In the genomic region with DNA sequence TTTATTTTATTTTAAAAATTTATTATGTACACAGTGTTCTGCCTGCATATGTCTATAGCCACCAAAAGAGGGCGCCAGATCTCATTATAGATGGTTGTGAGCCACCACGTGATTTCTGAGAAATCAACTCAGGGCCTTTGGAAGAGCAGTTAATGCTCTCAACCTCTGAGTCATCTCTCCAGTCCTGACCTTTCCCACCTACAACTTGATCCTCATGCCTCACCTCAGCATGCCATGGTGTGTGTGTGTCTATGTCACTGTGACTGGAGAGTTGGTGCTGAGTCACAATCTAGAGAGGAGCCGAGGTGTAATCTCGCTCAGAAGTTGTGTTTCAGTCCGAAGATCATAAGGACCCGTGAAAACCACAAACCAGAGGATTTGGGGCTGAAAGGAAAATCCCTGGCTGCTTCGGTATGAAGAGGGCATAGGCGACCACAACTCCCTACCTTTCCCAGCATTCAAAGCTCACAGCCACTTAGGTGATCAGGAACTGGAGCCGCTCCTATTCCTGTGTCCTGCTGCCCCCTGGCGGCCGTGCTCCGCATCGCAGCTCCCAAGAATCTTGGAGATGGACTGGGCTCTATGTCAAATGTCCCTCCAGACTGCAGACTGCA, we compare ENCODE assay signal across 8 mouse cellular contexts. TPM values are rescaled to one million over a fixed set of nuclear protein-coding genes. Genes with fewer than 3 reads are reported as not detected.
A peak's percentile ranks its signal among the peaks of the same experiment; 100 is the strongest.
DNase-seq lines count a peak whose midpoint lies in the region; ATAC-seq and TF ChIP-seq lines count a peak whose summit lies in the region.

No protein-coding gene starts in this region.

- H3K4me2 ChIP-seq in kidney, embryonic 14.5 days (replicated peaks; ENCODE audit: low read depth, low read length): no peak overlapping the region

- 0 out of 2 replicates have a peak, but pooled peaks cover 2% of the 10 kb centered on the region for H3K9me3 ChIP-seq in kidney, embryonic 14.5 days (ENCODE audit: control insufficient read depth, low read length)

- no peak overlapping the region for H3K4me3 ChIP-seq in kidney, adult 2 months (ENCODE audit: insufficient read depth, low read depth, low read length)
- no peak overlapping the region for H3K4me3 ChIP-seq in kidney, embryonic 14.5 days (ENCODE audit: low read length)
- no peak overlapping the region for H3K4me3 ChIP-seq in cerebellum, adult 2 months (replicated peaks; ENCODE audit: insufficient read depth, low read depth, low read length)
- H3K4me3 ChIP-seq in gastrocnemius, adult 2 months: no peak overlapping the region; the same call in 1 of the 2 replicates
- H3K4me3 ChIP-seq in liver, adult 2 months (ENCODE audit: insufficient read depth, low read depth, low read length): no peak overlapping the region
- H3K4me3 ChIP-seq in thymus, adult 2 months (ENCODE audit: control insufficient read depth, insufficient read depth, low read length): peak overlapping the region; percentile 15; the same call in 1 of the 2 replicates

- peak; percentile 78 for TF ChIP-seq CTCF in kidney, adult 2 months (conservative IDR thresholded peaks at IDR 0.05; ENCODE audit: insufficient read depth, insufficient read length, low read depth, low read length)
- peak; percentile 79 for TF ChIP-seq CTCF in cerebellum, adult 2 months (IDR thresholded peaks at IDR 0.05; ENCODE audit: borderline replicate concordance, insufficient read depth, low read depth, low read length)
- TF ChIP-seq CTCF in gastrocnemius, adult 2 months (IDR thresholded peaks at IDR 0.05): peak; percentile 82
- TF ChIP-seq CTCF in liver, adult 2 months (IDR thresholded peaks at IDR 0.05; ENCODE audit: low read depth, low read length): peak; percentile 92
- peak; percentile 94 for TF ChIP-seq CTCF in thymus, adult 2 months (IDR thresholded peaks at IDR 0.05; ENCODE audit: borderline replicate concordance, control insufficient read depth, extremely low read depth, insufficient read depth, low read length, poor library complexity)

- DNase-seq in kidney, adult 2 months: peak; percentile 94
- peak; percentile 70 to 86 for DNase-seq in cerebellum, adult 2 months
- DNase-seq in gastrocnemius, adult 2 months: peak; percentile 92
- peak; percentile 84 to 96 for DNase-seq in kidney, adult 8-10 months
- DNase-seq in liver, adult 2 months (ENCODE audit: extremely low read depth, low read depth, low spot score): peak; percentile 68
- peak; percentile 96 for DNase-seq in thymus, adult 2 months

- no peaks in the 10 kb centered on the region for H3K4me1 ChIP-seq in kidney, adult 2 months (ENCODE audit: control insufficient read depth, insufficient read depth, low read length)
- H3K4me1 ChIP-seq in kidney, embryonic 14.5 days (ENCODE audit: control insufficient read depth, insufficient read depth, low read length): no peaks in the 10 kb centered on the region
- H3K4me1 ChIP-seq in cerebellum, adult 2 months (ENCODE audit: control insufficient read depth, insufficient read depth, low read length): no peaks in the 10 kb centered on the region
- H3K4me1 ChIP-seq in liver, adult 2 months (ENCODE audit: control insufficient read depth, insufficient read depth, low read length): peaks cover 3% of the 10 kb centered on the region; the same call in 1 of the 2 replicates
- H3K4me1 ChIP-seq in thymus, adult 2 months (replicated peaks; ENCODE audit: control insufficient read depth, insufficient read depth, low read length): peaks cover 38% of the 10 kb centered on the region

- 20% methylated on average over 13 of the region's 13 CpGs for WGBS in kidney, adult 2 months
- WGBS in kidney, embryonic 14.5 days: 27% methylated on average over 13 of the region's 13 CpGs
- 20% methylated on average over 13 of the region's 13 CpGs for WGBS in cerebellum, adult 2 months
- 29% methylated on average over 13 of the region's 13 CpGs for WGBS in liver, adult 2 months
- WGBS in thymus, adult 2 months: 9% methylated on average over 13 of the region's 13 CpGs

- no peak overlapping the region for H3K27ac ChIP-seq in kidney, adult 2 months (ENCODE audit: insufficient read depth, low read depth, low read length)
- no peak overlapping the region for H3K27ac ChIP-seq in kidney, embryonic 14.5 days (ENCODE audit: low read depth, low read length)
- H3K27ac ChIP-seq in cerebellum, adult 2 months (ENCODE audit: insufficient read depth, low read length): no peak overlapping the region
- no peak overlapping the region for H3K27ac ChIP-seq in gastrocnemius, adult 2 months
- H3K27ac ChIP-seq in liver, adult 2 months (replicated peaks; ENCODE audit: insufficient read depth, low read depth, low read length): no peak overlapping the region; the same call in 1 of the 2 replicates
- H3K27ac ChIP-seq in thymus, adult 2 months (ENCODE audit: control insufficient read depth, insufficient read depth, low read length): no peak overlapping the region

- no peaks in the 10 kb centered on the region for H3K79me2 ChIP-seq in liver, adult 2 months (ENCODE audit: control insufficient read depth, insufficient read depth, low read length)

- no peak overlapping the region for H3K9ac ChIP-seq in kidney, embryonic 14.5 days (ENCODE audit: low read depth, low read length)
- 0 out of 2 replicates have a peak overlapping the region, but pooled peaks have one; percentile 3 for H3K9ac ChIP-seq in liver, adult 2 months (ENCODE audit: low read depth, low read length)

- H3K36me3 ChIP-seq in kidney, adult 2 months (ENCODE audit: control insufficient read depth, insufficient read depth, low read length): no peaks in the 10 kb centered on the region
- no peaks in the 10 kb centered on the region for H3K36me3 ChIP-seq in kidney, embryonic 14.5 days (ENCODE audit: control insufficient read depth, insufficient read depth, low read length)
- no peaks in the 10 kb centered on the region for H3K36me3 ChIP-seq in liver, adult 2 months (ENCODE audit: control insufficient read depth, insufficient read depth, low read length)
- no peaks in the 10 kb centered on the region for H3K36me3 ChIP-seq in thymus, adult 2 months (ENCODE audit: control insufficient read depth, insufficient read depth, low read length)

- no peaks in the 10 kb centered on the region for H3K27me3 ChIP-seq in kidney, adult 2 months (replicated peaks; ENCODE audit: control insufficient read depth, insufficient read depth, low read length)
- H3K27me3 ChIP-seq in kidney, embryonic 14.5 days (ENCODE audit: control insufficient read depth, insufficient read depth, low read length): no peaks in the 10 kb centered on the region
- H3K27me3 ChIP-seq in cerebellum, adult 2 months (ENCODE audit: control insufficient read depth, insufficient read depth, low read length): no peaks in the 10 kb centered on the region
- H3K27me3 ChIP-seq in liver, adult 2 months (ENCODE audit: control insufficient read depth, insufficient read depth, low read length): no peaks in the 10 kb centered on the region
- H3K27me3 ChIP-seq in thymus, adult 2 months (ENCODE audit: control insufficient read depth, insufficient read depth, low read length): no peaks in the 10 kb centered on the region

- intact Hi-C loops in gastrocnemius, adult 2 months (cut with DNase I): loop anchor here (2.0 kb wide), 1 partner anchor 43 kb away; no protein-coding TSS in a partner anchor

- ATAC-seq in kidney, embryonic 14.5 days (ENCODE audit: low FRiP score, low TSS enrichment): no peak
- ATAC-seq in neutrophil, adult 5-6 weeks (ENCODE audit: extremely low read depth, insufficient number of reproducible peaks, low FRiP score, poor library complexity, severe bottlenecking): peak; percentile 61

- no peak for TF ChIP-seq POLR2A in kidney, adult 2 months (IDR thresholded peaks at IDR 0.05; ENCODE audit: low read depth, low read length)
- TF ChIP-seq POLR2A in cerebellum, adult 2 months (IDR thresholded peaks at IDR 0.05; ENCODE audit: borderline replicate concordance, insufficient read depth, low read length): no peak
- TF ChIP-seq POLR2A in liver, adult 2 months (IDR thresholded peaks at IDR 0.05; ENCODE audit: extremely low read depth, insufficient read depth, low read length): no peak
- TF ChIP-seq POLR2A in thymus, adult 2 months (IDR thresholded peaks at IDR 0.05; ENCODE audit: control insufficient read depth, extremely low read depth, insufficient read depth, low read length, poor library complexity): no peak

RNA-seq across cellular contexts. Expression of a gene that starts 18.5 kb away (rescaled TPM):
- 0.03 TPM in 1 of 2 replicates, not detected in the other for polyA plus RNA-seq in kidney, adult 2 months (2012; rRNA removed)
- not detected in 2 replicates for polyA plus RNA-seq in kidney, embryonic 14.5 days (2014; fragmentation: Nextera tagmentation; extraction: Ambion mirVana)
- 0.26 and 0.92 TPM in 2 replicates for polyA plus RNA-seq in cerebellum, adult 2 months (2012; rRNA removed)
- total RNA-seq in gastrocnemius, adult 2 months (2021): under 1 TPM; 0.25 to 0.36 TPM
- total RNA-seq in liver, adult 2 months (2014; rRNA removed): 9.1 and 11.1 TPM in 2 replicates
- polyA plus RNA-seq in liver, adult 2 months (2012; rRNA removed): 4.4 and 5.5 TPM in 2 replicates
- total RNA-seq in neutrophil, adult 5-6 weeks (2017): 0.12 TPM in 1 of 2 replicates, not detected in the other
- polyA plus RNA-seq in thymus, adult 2 months (2012; rRNA removed): 4.6 and 6.7 TPM in 2 replicates

RNA-seq across cellular contexts. Expression of a gene that starts 39.2 kb away (rescaled TPM):
- 340 and 351 TPM in 2 replicates for polyA plus RNA-seq in kidney, adult 2 months (2012; rRNA removed)
- polyA plus RNA-seq in kidney, embryonic 14.5 days (2014; fragmentation: Nextera tagmentation; extraction: Ambion mirVana): 38.3 and 42.8 TPM in 2 replicates
- 174 and 183 TPM in 2 replicates for polyA plus RNA-seq in cerebellum, adult 2 months (2012; rRNA removed)
- total RNA-seq in gastrocnemius, adult 2 months (2021): 10 to 100 TPM; 30.4 to 38.5 TPM
- total RNA-seq in liver, adult 2 months (2014; rRNA removed): 444 and 506 TPM in 2 replicates
- 487 and 676 TPM in 2 replicates for polyA plus RNA-seq in liver, adult 2 months (2012; rRNA removed)
- total RNA-seq in neutrophil, adult 5-6 weeks (2017): 2,114 and 2,381 TPM in 2 replicates
- 873 and 1,061 TPM in 2 replicates for polyA plus RNA-seq in thymus, adult 2 months (2012; rRNA removed)

RNA-seq across cellular contexts. Expression of a gene that starts 40.3 kb away (rescaled TPM):
- 2.1 and 2.4 TPM in 2 replicates for polyA plus RNA-seq in kidney, adult 2 months (2012; rRNA removed)
- 0.24 and 0.37 TPM in 2 replicates for polyA plus RNA-seq in kidney, embryonic 14.5 days (2014; fragmentation: Nextera tagmentation; extraction: Ambion mirVana)
- 1.4 and 1.5 TPM in 2 replicates for polyA plus RNA-seq in cerebellum, adult 2 months (2012; rRNA removed)
- total RNA-seq in gastrocnemius, adult 2 months (2021): under 1 TPM; 0.17 to 0.20 TPM
- 0.81 and 1.2 TPM in 2 replicates for total RNA-seq in liver, adult 2 months (2014; rRNA removed)
- polyA plus RNA-seq in liver, adult 2 months (2012; rRNA removed): 0.37 and 0.75 TPM in 2 replicates
- not detected in 2 replicates for total RNA-seq in neutrophil, adult 5-6 weeks (2017)
- polyA plus RNA-seq in thymus, adult 2 months (2012; rRNA removed): 142 and 170 TPM in 2 replicates

Comparison
In these comparisons a context has a peak if more than half of its experiments do, and no peak if none do; other contexts are left out.
1. RNA of a gene that starts 40.3 kb away (polyA plus RNA-seq): 142 to 170 TPM in thymus, adult 2 months; 2.1 to 2.4 TPM in kidney, adult 2 months, 1.4 to 1.5 TPM in cerebellum, adult 2 months, 0.37 to 0.75 TPM in liver, adult 2 months and 0.24 to 0.37 TPM in kidney, embryonic 14.5 days; every median in the first group is over 10 times any median in the second.
2. Peak in every context shown above with its lines, with median percentiles within 50 percentile points of each other: DNase-seq and CTCF ChIP-seq.